Mouse (Mus musculus) heart, postnatal 36 days (tissue): ENCODE measurements around the gene St7l. TPM values are rescaled to one million over a fixed set of nuclear protein-coding genes. Genes with fewer than 3 reads are reported as not detected.

ENCODE experiments used
- DNase-seq, 2 experiments: peaks; one replicate each; pipeline ENCODE4 v3.0.0; 2021 to 2022
- intact Hi-C: fragments of 180-260 bp; cut with DNase I; formaldehyde crosslinking; loops from one replicate; pipeline ENCODE4 v1.15.1; 2025
- total RNA-seq, 2 experiments: library from RNA; stranded (reverse); gene quantifications; 2 replicates each; pipeline ENCODE4 v1.2.3; 2021

The St7l gene
- total RNA-seq, 2 experiments from 2014 or later = 19.1 to 22.5 TPM

- intact Hi-C loops = no loop called here
- no peak for DNase-seq
Observed at GRCm38 (mm10) chr3:104888585-104888984, 24.8 kb downstream of the St7l start.

DNA sequence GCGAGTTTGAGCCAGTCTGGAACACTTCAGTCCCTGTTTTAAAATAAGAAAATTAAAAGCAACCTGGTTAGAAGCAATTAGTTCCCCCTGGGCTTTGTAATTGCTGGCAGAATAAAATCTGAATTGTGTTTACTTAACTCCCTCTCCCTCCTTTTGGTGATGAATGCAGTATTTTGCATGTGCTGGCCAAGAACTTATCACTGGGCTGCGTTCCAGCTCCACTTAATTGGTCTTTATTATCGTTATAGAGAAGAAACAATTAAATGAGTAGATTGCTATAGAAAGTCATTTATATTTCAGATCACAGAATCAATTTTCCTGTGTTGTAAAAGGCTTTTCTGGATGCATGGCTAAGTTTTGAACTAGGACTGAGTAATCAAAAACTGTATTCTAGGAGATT lies 32.3 kb downstream of the St7l start:
- intact Hi-C loops = no loop called here
- DNase-seq = no peak

- DNase-seq = no peak
- intact Hi-C loops = no loop called here
Observed at GRCm38 (mm10) chr3:104901154-104901553, 37.3 kb downstream of the St7l start.

DNA sequence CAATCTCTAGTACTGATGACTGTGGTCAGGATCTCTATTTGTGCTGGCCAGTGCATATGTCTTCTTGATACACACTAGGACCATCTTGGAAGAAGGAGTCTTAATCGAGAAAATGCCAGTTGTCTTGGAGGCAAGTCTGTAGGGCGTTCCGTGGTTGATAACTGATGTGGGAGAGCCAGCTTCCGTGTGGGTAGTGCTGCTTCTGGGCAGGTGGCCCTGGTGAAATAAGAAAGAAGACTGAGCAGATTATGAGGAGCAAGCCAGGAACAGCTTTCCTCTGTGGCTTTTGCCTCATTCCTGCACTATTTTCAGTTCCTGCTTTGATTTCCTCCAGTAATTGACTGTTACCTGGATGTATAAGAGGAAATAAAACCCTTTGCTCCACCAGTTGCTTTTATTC lies 41.6 kb downstream of the St7l start:
- intact Hi-C loops = no loop called here

DNA sequence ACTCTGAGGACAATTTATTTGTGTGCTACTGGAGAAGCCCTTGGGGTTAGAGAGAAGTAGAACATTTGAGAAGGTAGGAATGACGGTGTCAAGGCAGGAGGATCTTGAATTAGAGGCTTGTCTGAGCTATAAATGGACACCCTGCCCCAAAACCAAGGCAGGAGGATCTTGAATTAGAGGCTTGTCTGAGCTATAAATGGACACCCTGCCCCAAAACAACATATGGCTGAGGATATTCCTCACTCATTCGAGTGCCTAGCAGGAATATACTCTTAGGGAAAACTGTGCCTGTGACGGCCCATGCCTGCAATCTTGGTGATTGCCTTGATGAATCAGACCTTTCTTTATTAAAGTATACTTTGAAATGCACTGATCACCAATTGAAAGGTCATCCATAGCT lies 42.2 kb downstream of the St7l start:
- intact Hi-C loops = no loop called here
- DNase-seq = no peak

More for the DNA sequence above, 41.6 kb downstream of the St7l start:
- no peak for DNase-seq

DNA sequence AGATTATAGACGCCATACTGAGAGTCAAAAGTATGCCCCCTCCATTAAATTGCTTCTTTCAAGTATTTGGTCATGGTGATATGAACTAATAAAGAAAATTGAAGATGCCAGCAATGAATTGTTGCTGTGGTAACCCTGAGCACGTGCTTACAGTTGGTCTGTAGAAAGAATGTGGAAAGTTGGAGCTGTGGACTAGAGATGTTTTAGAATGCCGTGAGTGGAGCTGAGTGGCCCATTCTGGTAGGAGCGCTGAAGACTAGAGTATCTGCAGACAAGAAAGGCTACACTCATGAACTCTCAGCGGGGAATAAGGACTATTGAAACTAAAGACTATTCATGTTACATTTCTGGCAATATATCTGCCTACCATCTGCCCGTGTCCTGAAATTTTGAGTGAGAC lies 45.4 kb downstream of the St7l start:
- no peak for DNase-seq
- intact Hi-C loops = no loop called here

GRCm38 (mm10) chr3:104914986-104915385 lies 51.2 kb downstream of the St7l start:
- intact Hi-C loops = no loop called here

GRCm38 (mm10) chr3:104929385-104929784 lies 65.6 kb downstream of the St7l start:
- intact Hi-C loops = no loop called here
- no peak for DNase-seq

More at GRCm38 (mm10) chr3:104914986-104915385, 51.2 kb downstream of the St7l start:
- no peak for DNase-seq

- intact Hi-C loops = no loop called here
- no peak for DNase-seq
Observed at GRCm38 (mm10) chr3:104937728-104938305, 74.0 kb downstream of the St7l start.

- no peak for DNase-seq
Observed at GRCm38 (mm10) chr3:104938327-104938726, 74.5 kb downstream of the St7l start.

DNA sequence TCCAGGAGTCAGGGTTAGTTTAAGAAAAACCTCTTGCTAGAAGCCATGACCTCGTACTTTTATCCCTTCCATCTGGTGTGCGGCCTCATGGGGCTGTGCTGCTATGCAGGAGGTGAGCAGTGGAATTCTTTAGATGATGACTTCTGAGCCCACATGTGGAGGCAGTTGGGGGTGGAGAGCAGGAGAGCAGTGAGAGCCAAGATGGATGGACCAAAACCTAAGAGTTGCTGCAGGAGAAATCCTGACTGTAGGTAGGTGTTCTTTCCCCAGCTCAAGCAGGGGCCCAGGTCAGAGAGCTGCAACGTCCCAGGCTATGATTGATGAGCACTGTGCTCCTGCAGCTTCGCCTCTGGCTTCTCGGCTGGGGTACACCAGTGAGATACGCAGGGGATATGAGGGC lies 76.9 kb downstream of the St7l start:
- intact Hi-C loops = no loop called here

More at GRCm38 (mm10) chr3:104938327-104938726, 74.5 kb downstream of the St7l start:
- intact Hi-C loops = no loop called here

DNA sequence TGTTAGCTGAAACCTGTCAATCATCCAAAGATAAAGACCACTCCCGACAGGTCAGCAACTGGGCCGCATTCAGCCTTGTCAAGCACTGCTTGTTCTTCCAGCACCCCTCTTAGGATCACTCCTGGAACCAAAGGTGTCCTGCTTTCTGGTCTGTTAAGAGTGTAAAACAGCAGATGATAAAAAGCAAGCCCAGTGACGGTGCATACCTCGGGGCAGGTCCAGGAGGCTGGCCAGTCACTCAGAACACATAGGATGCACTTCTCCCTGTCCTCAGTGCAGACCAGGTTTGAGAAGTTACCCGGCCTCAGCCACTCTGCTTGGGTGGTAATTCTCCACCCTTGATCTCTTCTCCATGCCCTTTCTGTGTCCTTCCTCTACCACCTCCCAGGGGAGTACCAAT lies 78.9 kb downstream of the St7l start:
- intact Hi-C loops = no loop called here
- no peak for DNase-seq

More for the DNA sequence above, 76.9 kb downstream of the St7l start:
- DNase-seq = no peak

DNA sequence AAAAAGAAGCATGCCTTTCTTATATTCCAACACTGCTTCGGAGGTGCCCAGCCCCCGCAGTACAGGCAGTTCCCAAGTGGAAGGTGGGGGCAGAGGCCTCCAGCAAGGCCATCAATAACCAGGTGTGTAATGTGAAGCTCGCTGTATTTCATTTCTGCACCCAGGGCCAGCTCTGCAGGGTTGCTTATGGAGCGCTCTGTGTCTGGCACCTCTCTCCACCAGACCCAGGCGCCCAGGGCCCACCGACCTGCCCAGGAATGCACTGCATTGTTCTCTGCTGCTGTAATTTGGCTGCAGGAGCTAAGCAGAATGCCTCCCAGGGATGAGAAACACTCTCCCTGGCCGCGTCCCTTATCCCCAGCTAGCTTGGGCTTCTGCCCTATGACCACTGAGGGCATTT lies 79.5 kb downstream of the St7l start:
- no peak for DNase-seq
- intact Hi-C loops = no loop called here

GRCm38 (mm10) chr3:104944894-104945293 lies 81.1 kb downstream of the St7l start:
- intact Hi-C loops = no loop called here
- DNase-seq = no peak

DNA sequence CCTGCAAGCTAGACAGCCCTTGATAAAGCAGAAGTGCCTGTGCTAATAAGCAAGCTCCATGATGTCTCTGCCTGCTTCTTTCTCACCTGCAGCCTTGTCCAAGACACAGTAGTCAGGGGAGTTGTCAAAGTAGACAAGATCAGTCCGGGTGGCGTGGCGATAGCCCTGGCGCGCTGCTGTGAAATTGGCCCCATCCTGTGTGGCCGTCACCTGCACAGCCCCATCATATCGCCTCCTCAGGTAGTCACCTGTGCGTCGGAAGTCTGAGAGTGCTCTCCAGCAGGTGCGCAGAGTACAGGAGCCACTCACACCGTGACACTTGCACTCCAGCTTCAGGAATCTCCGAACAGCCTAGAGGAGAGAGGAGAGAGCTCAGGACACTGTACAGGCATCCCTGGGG lies 87.1 kb downstream of the St7l start:
- intact Hi-C loops = no loop called here
- DNase-seq = no peak

DNA sequence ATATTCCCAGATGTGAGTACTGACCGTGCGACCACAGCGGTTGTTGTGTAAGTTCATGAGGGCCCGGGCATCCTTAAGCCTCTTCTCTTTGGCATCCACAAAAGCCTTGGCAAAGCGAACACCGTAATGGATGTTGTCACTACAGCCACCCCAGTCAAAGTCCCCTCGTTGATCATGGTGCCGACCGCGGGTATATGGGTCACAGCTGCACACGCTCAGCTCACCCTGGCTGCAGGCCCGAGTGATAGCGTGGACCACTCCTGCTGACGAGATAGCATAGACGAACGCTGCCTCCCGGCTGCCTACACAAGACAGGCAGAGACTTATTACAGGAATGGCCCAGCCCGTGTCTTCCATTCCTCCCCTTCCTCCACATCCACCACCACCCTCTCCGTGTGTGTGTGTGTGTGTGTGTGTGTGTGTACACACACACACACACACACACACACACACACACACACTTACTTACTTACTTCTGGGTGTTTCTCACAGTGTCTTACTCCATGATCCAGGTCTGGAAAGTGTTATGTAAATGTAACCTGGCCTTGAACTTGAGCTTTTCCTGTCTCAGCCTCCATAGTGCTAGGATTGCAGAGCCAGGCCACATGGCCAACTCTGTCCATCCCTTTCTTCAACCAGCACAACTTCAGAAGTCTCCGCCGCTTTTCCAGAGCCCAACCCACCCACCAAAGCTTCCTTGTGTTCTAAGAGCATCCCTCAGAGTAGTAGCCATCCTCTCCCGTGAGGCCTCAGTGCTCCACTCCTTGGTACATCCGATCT lies 89.3 kb downstream of the St7l start:
- intact Hi-C loops = no loop called here
- DNase-seq = no peak

- DNase-seq = no peak
- intact Hi-C loops = no loop called here
Observed at GRCm38 (mm10) chr3:104954137-104954536, 90.3 kb downstream of the St7l start.

GRCm38 (mm10) chr3:104954551-104954950 lies 90.7 kb downstream of the St7l start:
- DNase-seq = no peak
- intact Hi-C loops = no loop called here

- intact Hi-C loops = no loop called here
- no peak for DNase-seq
Observed at GRCm38 (mm10) chr3:104956131-104956581, 92.4 kb downstream of the St7l start.

GRCm38 (mm10) chr3:104960026-104961000 lies 96.5 kb downstream of the St7l start:
- intact Hi-C loops = no loop called here
- DNase-seq = no peak
